Mouse (Mus musculus) intestine, embryonic 15.5 days (tissue): Measurements from ENCODE around the gene Fam53b. TPM values are rescaled to one million over a fixed set of nuclear protein-coding genes. Genes with fewer than 3 reads are reported as not detected.

Source experiments
- ATAC-seq: fragments of 200-750 bp; cut with Nextera tagmentation; 2 replicates; pipeline ENCODE4 v1.8.0; 2017; ENCODE audit warnings: moderate TSS enrichment, moderate library complexity
- H3K27ac ChIP-seq: fragments of 300-500 bp; sonication (generic); 2 replicates; pipeline ENCODE4 v1.5.1; 2015; ENCODE audit warnings: mild to moderate bottlenecking, inconsistent platforms
- H3K27me3 ChIP-seq: fragments of 300-500 bp; sonication (generic); replicated peaks from 2 replicates; pipeline ENCODE4 v1.6.1; 2015; ENCODE audit warnings: inconsistent platforms
- H3K36me3 ChIP-seq: fragments of 300-500 bp; sonication (generic); 2 replicates; pipeline ENCODE4 v1.6.1; 2015; ENCODE audit warnings: inconsistent platforms
- H3K4me1 ChIP-seq: fragments of 300-500 bp; sonication (generic); replicated peaks from 2 replicates; pipeline ENCODE4 v1.6.1; 2015; ENCODE audit warnings: inconsistent platforms
- H3K4me2 ChIP-seq: fragments of 300-500 bp; sonication (generic); replicated peaks from 2 replicates; pipeline ENCODE4 v1.6.1; 2015; ENCODE audit warnings: mild to moderate bottlenecking, inconsistent platforms
- H3K4me3 ChIP-seq: fragments of 300-500 bp; sonication (generic); replicated peaks from 2 replicates; pipeline ENCODE4 v1.5.1; 2015; ENCODE audit warnings: inconsistent platforms
- H3K9ac ChIP-seq: fragments of 300-500 bp; sonication (generic); 2 replicates; pipeline ENCODE4 v1.6.1; 2015; ENCODE audit warnings: inconsistent platforms
- H3K9me3 ChIP-seq: fragments of 300-500 bp; sonication (generic); 2 replicates; pipeline ENCODE4 v1.6.1; 2016; ENCODE audit warnings: inconsistent platforms
- WGBS: fragments of 180-500 bp; shearing (Covaris S2); methylation state at CpG from one replicate; pipeline ENCODE4 v1.1.7; 2015; 5-methylcytosine and 5-hydroxymethylcytosine counted together
- polyA plus RNA-seq: library from polyadenylated mRNA; unstranded; fragments of >200 nt; fragmentation: Nextera tagmentation; extraction: Ambion mirVana; gene quantifications from 2 replicates; pipeline ENCODE4 v1.2.1, GENCODE M21; 2015

Fam53b gene
- polyA plus RNA-seq, 1 experiment from 2014 or later = 17.9 TPM

GRCm38 (mm10) chr7:132702492-132703070, 111.1 kb downstream of the Fam53b start:
- no peak for ATAC-seq
- no peaks in the 10 kb centered on the region for H3K36me3 ChIP-seq
- H3K9ac ChIP-seq = no peak overlapping the region

GRCm38 (mm10) chr7:132702024-132702423, 111.7 kb downstream of the Fam53b start:
- no peak overlapping the region for H3K4me2 ChIP-seq
- H3K27ac ChIP-seq = no peak overlapping the region
- H3K4me1 ChIP-seq = 0 out of 2 replicates have a peak, but pooled peaks cover 2% of the 10 kb centered on the region
- WGBS = 87% methylated on average over 3 of the region's 3 CpGs
- no peak overlapping the region for H3K9ac ChIP-seq
- H3K9me3 ChIP-seq = no peaks in the 10 kb centered on the region
- H3K4me3 ChIP-seq = no peak overlapping the region
- H3K36me3 ChIP-seq = no peaks in the 10 kb centered on the region
- H3K27me3 ChIP-seq = no peaks in the 10 kb centered on the region
- no peak for ATAC-seq

More at GRCm38 (mm10) chr7:132702492-132703070, 111.1 kb downstream of the Fam53b start:
- H3K4me3 ChIP-seq = no peak overlapping the region
- no peak overlapping the region for H3K27ac ChIP-seq
- H3K4me1 ChIP-seq = 0 out of 2 replicates have a peak, but pooled peaks cover 2% of the 10 kb centered on the region
- 69% methylated on average over 5 of the region's 5 CpGs for WGBS
- no peaks in the 10 kb centered on the region for H3K27me3 ChIP-seq
- H3K9me3 ChIP-seq = no peaks in the 10 kb centered on the region
- H3K4me2 ChIP-seq = no peak overlapping the region

GRCm38 (mm10) chr7:132701412-132701811, 112.3 kb downstream of the Fam53b start:
- H3K4me1 ChIP-seq = 0 out of 2 replicates have a peak, but pooled peaks cover 2% of the 10 kb centered on the region
- H3K4me2 ChIP-seq = no peak overlapping the region
- H3K27ac ChIP-seq = no peak overlapping the region
- no peaks in the 10 kb centered on the region for H3K27me3 ChIP-seq
- ATAC-seq = no peak
- 54% methylated on average over 3 of the region's 3 CpGs for WGBS
- no peak overlapping the region for H3K9ac ChIP-seq
- H3K4me3 ChIP-seq = no peak overlapping the region
- H3K9me3 ChIP-seq = no peaks in the 10 kb centered on the region
- H3K36me3 ChIP-seq = no peaks in the 10 kb centered on the region

GRCm38 (mm10) chr7:132700107-132700506, 113.6 kb downstream of the Fam53b start:
- H3K36me3 ChIP-seq = no peaks in the 10 kb centered on the region

GRCm38 (mm10) chr7:132699639-132700038, 114.0 kb downstream of the Fam53b start:
- H3K9ac ChIP-seq = no peak overlapping the region
- no peak overlapping the region for H3K4me3 ChIP-seq
- H3K4me2 ChIP-seq = no peak overlapping the region
- H3K9me3 ChIP-seq = no peaks in the 10 kb centered on the region
- 0 out of 2 replicates have a peak, but pooled peaks cover 2% of the 10 kb centered on the region for H3K4me1 ChIP-seq
- no peak overlapping the region for H3K27ac ChIP-seq
- no peaks in the 10 kb centered on the region for H3K36me3 ChIP-seq
- no peak for ATAC-seq
- no peaks in the 10 kb centered on the region for H3K27me3 ChIP-seq

More at GRCm38 (mm10) chr7:132700107-132700506, 113.6 kb downstream of the Fam53b start:
- Histone ChIP-seq H3K9ac (no peak overlapping the region), H3K4me3 (no peak overlapping the region), H3K4me2 (no peak overlapping the region), H3K9me3 (no peaks in the 10 kb centered on the region), H3K27me3 (no peaks in the 10 kb centered on the region), H3K4me1 (0 out of 2 replicates have a peak, but pooled peaks cover 2% of the 10 kb centered on the region), H3K27ac (no peak overlapping the region)
- WGBS = 66% methylated on average over 4 of the region's 4 CpGs
- no peak for ATAC-seq

GRCm38 (mm10) chr7:132699165-132699564, 114.5 kb downstream of the Fam53b start:
- Histone ChIP-seq H3K4me2 (no peak overlapping the region), H3K4me3 (no peak overlapping the region), H3K4me1 (0 out of 2 replicates have a peak, but pooled peaks cover 2% of the 10 kb centered on the region), H3K9me3 (no peaks in the 10 kb centered on the region), H3K36me3 (no peaks in the 10 kb centered on the region), H3K9ac (no peak overlapping the region), H3K27me3 (no peaks in the 10 kb centered on the region), H3K27ac (no peak overlapping the region)
- WGBS = 68% methylated on average over 4 of the region's 4 CpGs
- no peak for ATAC-seq

GRCm38 (mm10) chr7:132698737-132699136, 114.9 kb downstream of the Fam53b start:
- Histone ChIP-seq H3K4me1 (0 out of 2 replicates have a peak, but pooled peaks cover 2% of the 10 kb centered on the region), H3K4me3 (no peak overlapping the region), H3K9ac (no peak overlapping the region), H3K27me3 (no peaks in the 10 kb centered on the region), H3K36me3 (no peaks in the 10 kb centered on the region), H3K9me3 (no peaks in the 10 kb centered on the region), H3K27ac (no peak overlapping the region), H3K4me2 (no peak overlapping the region)
- no peak for ATAC-seq
- WGBS = 78% methylated on average over 4 of the region's 4 CpGs

- Histone ChIP-seq H3K9me3 (no peaks in the 10 kb centered on the region), H3K9ac (no peak overlapping the region), H3K4me2 (no peak overlapping the region), H3K4me3 (no peak overlapping the region), H3K27ac (no peak overlapping the region), H3K36me3 (no peaks in the 10 kb centered on the region), H3K27me3 (no peaks in the 10 kb centered on the region), H3K4me1 (no peaks in the 10 kb centered on the region)
- ATAC-seq = no peak
- WGBS = 81% methylated on average over 8 of the region's 8 CpGs
Measured at GRCm38 (mm10) chr7:132697258-132697796, 116.4 kb downstream of the Fam53b start.

GRCm38 (mm10) chr7:132693561-132693960, 120.1 kb downstream of the Fam53b start:
- Histone ChIP-seq H3K27ac (no peak overlapping the region), H3K9me3 (no peaks in the 10 kb centered on the region), H3K4me1 (no peaks in the 10 kb centered on the region), H3K27me3 (no peaks in the 10 kb centered on the region), H3K4me2 (no peak overlapping the region), H3K9ac (no peak overlapping the region), H3K36me3 (no peaks in the 10 kb centered on the region), H3K4me3 (no peak overlapping the region)
- no peak for ATAC-seq
- WGBS = 88% methylated on average over 2 of the region's 2 CpGs

- Histone ChIP-seq H3K27me3 (no peaks in the 10 kb centered on the region), H3K36me3 (no peaks in the 10 kb centered on the region), H3K4me2 (no peak overlapping the region), H3K4me3 (no peak overlapping the region), H3K9me3 (no peaks in the 10 kb centered on the region), H3K27ac (no peak overlapping the region), H3K9ac (no peak overlapping the region), H3K4me1 (peaks cover 4% of the 10 kb centered on the region; the same call in 1 of the 2 replicates)
- 84% methylated on average over 9 of the region's 9 CpGs for WGBS
- no peak for ATAC-seq
Measured at GRCm38 (mm10) chr7:132692719-132693118, 121.0 kb downstream of the Fam53b start.

- ATAC-seq = no peak
- H3K9ac ChIP-seq = no peak overlapping the region
- no peaks in the 10 kb centered on the region for H3K36me3 ChIP-seq
- no peaks in the 10 kb centered on the region for H3K27me3 ChIP-seq
- H3K4me3 ChIP-seq = no peak overlapping the region
- 90% methylated on average over 14 of the region's 14 CpGs for WGBS
- no peaks in the 10 kb centered on the region for H3K9me3 ChIP-seq
- H3K4me2 ChIP-seq = no peak overlapping the region
- peaks cover 9% of the 10 kb centered on the region for H3K4me1 ChIP-seq
- H3K27ac ChIP-seq = no peak overlapping the region
Measured at GRCm38 (mm10) chr7:132690716-132691472, 122.8 kb downstream of the Fam53b start.

- Histone ChIP-seq H3K4me2 (no peak overlapping the region), H3K9me3 (no peaks in the 10 kb centered on the region), H3K4me3 (no peak overlapping the region), H3K27me3 (no peaks in the 10 kb centered on the region), H3K4me1 (peaks cover 9% of the 10 kb centered on the region), H3K27ac (no peak overlapping the region), H3K9ac (no peak overlapping the region), H3K36me3 (no peaks in the 10 kb centered on the region)
- WGBS = 52% methylated on average over 5 of the region's 5 CpGs
- no peak for ATAC-seq
Measured at GRCm38 (mm10) chr7:132689722-132690121, 124.0 kb downstream of the Fam53b start.
